Mouse (Mus musculus): ENCODE measurements around the gene Ubr4.

GRCm38 (mm10) chr4:139343718-139344117, 8.7 kb upstream of the Ubr4 start:
- no peak for TF ChIP-seq POLR2A (IDR thresholded peaks at IDR 0.05; ENCODE audit: borderline replicate concordance, control insufficient read depth, low read depth, low read length)
- no peak for TF ChIP-seq CTCF (IDR thresholded peaks at IDR 0.05; ENCODE audit: control insufficient read depth, insufficient read depth, low read length)

Data from bone marrow, adult 2 months (tissue).